Mouse (Mus musculus) monocyte, adult 2 months (primary cell): Measurements from ENCODE around the gene Ahnak.
A peak's percentile ranks its signal among the peaks of the same experiment; 100 is the strongest.

Source experiments
- DNase-seq, 2 experiments: peaks; one replicate each; pipeline ENCODE4 v3.0.0; 2022; ENCODE audit warnings: low spot score in 2 of 2, low read depth in 1 of 2

The Ahnak gene

GRCm38 (mm10) chr19:9061221-9061893 lies 72.3 kb downstream of the Ahnak start:
- DNase-seq = no peak

- no peak for DNase-seq
These were observed 73.7 kb downstream of the Ahnak start for GRCm38 (mm10) chr19:9062822-9063221.

GRCm38 (mm10) chr19:9063831-9064230 lies 74.7 kb downstream of the Ahnak start:
- DNase-seq = no peak

GRCm38 (mm10) chr19:9065621-9066561 lies 76.8 kb downstream of the Ahnak start:
- no peak for DNase-seq

- no peak for DNase-seq
These were observed 78.2 kb downstream of the Ahnak start for GRCm38 (mm10) chr19:9067292-9067691.

- no peak for DNase-seq
These were observed 80.7 kb downstream of the Ahnak start for GRCm38 (mm10) chr19:9069687-9070307.

- DNase-seq = no peak
These were observed 81.2 kb downstream of the Ahnak start for GRCm38 (mm10) chr19:9070316-9070715.

- peak; percentile 57 to 58 for DNase-seq
These were observed 82.5 kb downstream of the Ahnak start for GRCm38 (mm10) chr19:9071456-9072156.

GRCm38 (mm10) chr19:9072157-9072530 lies 83.1 kb downstream of the Ahnak start:
- DNase-seq = no peak

- DNase-seq = no peak
These were observed 84.8 kb downstream of the Ahnak start for GRCm38 (mm10) chr19:9073776-9074411.

- no peak for DNase-seq
These were observed 85.3 kb downstream of the Ahnak start for GRCm38 (mm10) chr19:9074424-9074823.

GRCm38 (mm10) chr19:9075558-9075957 lies 86.5 kb downstream of the Ahnak start:
- no peak for DNase-seq

- DNase-seq = no peak
These were observed 87.0 kb downstream of the Ahnak start for GRCm38 (mm10) chr19:9076035-9076434.

- no peak for DNase-seq
These were observed 88.0 kb downstream of the Ahnak start for GRCm38 (mm10) chr19:9076982-9077660.

- no peak for DNase-seq
These were observed 90.8 kb downstream of the Ahnak start for GRCm38 (mm10) chr19:9079916-9080315.

GRCm38 (mm10) chr19:9081311-9082190 lies 92.5 kb downstream of the Ahnak start:
- no peak for DNase-seq

GRCm38 (mm10) chr19:9082191-9083009 lies 93.3 kb downstream of the Ahnak start:
- peak; percentile 44 to 67 for DNase-seq

- DNase-seq = no peak
These were observed 93.9 kb downstream of the Ahnak start for GRCm38 (mm10) chr19:9083010-9083355.
